Mouse (Mus musculus) retina, adult 2 months (tissue): ENCODE results near the gene Morf4l1.
A peak's percentile ranks its signal among the peaks of the same experiment; 100 is the strongest.

Experiments
- DNase-seq: peaks from one replicate; pipeline ENCODE4 v3.0.0-alpha.2; 2012; ENCODE audit warnings: low read depth, low spot score

Morf4l1 gene

GRCm38 (mm10) chr9:90114567-90115307 lies at the start of gene Morf4l1:
Gene Morf4l1 (minus strand): TSS chr9:90114774.
- peak; percentile 85 for DNase-seq

- no peak for DNase-seq
Observed at GRCm38 (mm10) chr9:90163749-90164095, 49.1 kb upstream of the Morf4l1 start.

DNA sequence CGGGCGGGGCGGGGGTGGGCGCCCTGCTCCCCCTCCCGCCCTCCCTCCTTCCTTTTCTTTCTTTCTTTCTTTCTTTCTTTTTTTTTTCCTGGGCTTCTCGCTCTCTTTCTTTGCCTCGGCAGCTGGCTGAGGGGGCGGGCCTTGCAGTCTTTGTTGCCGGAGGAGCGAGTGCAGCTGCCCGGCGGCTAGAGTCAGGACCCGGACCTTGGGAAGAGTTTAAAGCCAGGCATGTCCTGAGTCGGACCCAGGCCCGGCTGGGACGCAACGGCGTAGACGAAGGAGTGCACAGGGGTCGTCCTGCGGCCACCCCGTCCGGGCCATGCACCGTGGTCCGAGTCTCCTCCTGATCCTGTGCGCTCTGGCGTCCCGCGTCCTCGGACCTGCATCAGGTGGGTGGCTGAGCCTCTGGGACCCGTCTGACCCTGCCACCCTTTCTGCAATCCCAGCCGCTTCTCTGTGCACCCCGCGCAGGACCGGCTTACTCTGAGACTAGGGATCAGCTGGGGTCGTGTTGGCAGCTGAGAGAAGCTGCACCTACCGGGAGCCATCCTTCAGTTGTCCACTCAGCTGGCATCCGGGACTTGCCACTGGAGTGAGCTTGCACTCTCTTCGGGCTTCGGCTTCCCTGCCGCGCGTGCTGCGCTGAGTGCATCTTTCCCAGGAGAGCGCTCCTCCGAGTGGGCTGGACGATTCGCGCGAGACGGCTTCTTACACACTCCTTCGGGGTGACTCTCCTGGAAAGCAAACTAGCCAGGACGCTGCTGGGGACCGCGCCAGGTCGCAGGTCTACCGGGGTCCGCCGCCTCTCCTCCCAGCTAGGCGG lies 48.6 kb upstream of the Morf4l1 start, which contains the start of gene Adamts7:
TSS of gene Adamts7 (plus strand) at position 144 of the 823 bp plus-strand sequence.
- DNase-seq: no peak

DNA sequence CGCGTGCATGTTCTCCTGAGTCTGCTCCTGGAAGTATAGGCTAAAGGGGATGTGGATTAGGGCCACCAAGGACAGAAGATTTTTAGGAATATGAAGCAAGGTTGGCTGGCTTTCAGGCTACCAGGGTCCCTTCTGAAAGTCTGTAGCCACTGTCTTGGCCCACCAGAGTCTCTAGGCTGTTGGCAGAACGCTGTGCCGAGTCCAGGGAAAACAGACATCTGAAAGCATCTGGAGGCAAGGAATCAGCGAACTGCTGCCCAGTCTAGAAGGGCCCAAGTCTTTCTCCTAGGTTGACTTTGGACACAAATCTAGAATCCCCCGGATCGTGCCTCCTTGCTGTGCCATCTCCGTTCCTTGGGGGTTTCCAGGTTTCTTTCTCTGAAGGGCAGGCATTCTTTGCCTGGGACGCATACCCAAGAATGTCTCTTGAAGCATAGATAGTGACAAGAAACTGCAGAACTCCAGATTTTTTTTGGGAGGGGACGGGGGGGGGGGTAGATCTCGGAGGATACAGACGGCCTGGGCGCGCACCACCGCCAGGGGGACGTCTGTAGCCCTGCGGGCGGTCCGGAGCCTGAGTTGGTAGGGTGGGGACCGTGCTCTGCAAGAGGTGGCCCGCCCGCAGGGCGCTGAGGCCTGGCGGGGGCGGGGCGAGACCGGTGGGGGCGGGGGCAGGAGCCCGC lies 47.8 kb upstream of the Morf4l1 start:
- no peak for DNase-seq

DNA sequence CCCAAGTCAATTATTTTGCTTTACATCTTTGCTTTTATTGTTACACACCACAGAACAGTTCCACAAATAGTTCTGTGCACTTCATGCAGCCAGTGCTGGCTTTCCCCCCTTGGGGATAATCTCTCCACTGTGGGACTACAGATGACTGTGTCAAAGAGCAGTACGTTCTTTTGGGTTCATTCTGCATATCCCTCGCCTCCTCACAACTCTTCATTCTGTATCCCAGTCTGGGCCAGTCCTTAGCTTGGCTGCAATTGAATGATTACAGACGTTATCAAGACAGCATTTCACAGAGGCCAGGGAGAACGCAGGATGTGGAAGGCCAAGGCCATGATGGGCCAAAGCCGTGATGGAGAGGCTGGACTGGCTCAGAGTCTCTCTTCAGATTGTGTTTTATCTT lies 32.3 kb upstream of the Morf4l1 start:
- no peak for DNase-seq

DNA sequence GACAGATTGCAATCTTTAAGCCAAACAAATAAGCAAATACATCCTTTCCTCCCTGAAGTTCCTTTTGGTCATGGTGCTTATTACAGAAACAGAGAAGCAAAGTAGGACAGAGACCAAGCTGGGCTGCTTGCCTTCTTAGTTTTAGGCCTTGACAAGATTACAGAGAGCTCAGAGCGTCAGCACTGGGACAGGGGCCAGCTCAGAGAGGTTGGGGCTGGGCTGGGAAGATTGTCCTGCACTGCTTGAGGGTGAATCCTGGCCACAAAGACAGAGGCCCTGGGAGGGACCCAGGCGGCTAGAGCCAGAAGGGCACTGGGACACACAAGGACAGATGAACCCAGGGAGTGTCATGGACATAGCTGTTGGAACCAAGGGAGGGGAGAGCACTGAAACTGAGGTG lies 31.2 kb upstream of the Morf4l1 start:
- no peak for DNase-seq

DNA sequence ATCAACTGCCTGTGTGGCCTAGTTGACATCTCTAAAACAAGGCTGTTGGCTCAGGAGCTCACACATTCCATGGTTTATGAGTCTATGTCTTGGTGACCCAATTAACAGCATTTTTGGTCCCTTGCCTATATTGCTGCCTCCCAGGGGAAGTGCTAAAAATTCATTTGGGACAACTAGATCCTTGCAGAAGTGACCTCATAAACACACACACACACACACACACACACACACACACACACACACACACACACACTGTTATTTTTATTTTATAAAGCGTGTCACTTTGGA lies 22.0 kb upstream of the Morf4l1 start:
- DNase-seq: no peak

- DNase-seq: no peak
Observed at GRCm38 (mm10) chr9:90135963-90136677, 21.5 kb upstream of the Morf4l1 start.

DNA sequence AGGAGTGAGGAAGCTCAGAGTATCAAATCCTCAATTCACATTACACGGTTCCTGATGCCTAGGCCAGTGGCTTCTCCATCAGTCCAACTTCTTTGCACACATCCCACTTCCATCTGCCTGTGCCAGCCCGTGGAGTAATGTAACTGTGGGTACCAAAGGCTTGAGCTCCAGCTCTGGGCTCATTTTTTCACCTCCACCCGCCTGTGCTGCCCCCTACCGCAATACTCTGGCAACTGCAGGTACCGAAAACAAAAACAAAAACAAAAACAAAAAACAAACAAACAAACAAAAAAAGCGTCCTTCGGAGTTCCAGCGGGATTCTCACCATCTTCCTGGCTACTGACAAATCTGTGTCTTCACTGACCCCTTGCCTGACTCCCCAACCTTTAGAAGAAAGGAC lies 20.9 kb upstream of the Morf4l1 start:
- DNase-seq: no peak

DNA sequence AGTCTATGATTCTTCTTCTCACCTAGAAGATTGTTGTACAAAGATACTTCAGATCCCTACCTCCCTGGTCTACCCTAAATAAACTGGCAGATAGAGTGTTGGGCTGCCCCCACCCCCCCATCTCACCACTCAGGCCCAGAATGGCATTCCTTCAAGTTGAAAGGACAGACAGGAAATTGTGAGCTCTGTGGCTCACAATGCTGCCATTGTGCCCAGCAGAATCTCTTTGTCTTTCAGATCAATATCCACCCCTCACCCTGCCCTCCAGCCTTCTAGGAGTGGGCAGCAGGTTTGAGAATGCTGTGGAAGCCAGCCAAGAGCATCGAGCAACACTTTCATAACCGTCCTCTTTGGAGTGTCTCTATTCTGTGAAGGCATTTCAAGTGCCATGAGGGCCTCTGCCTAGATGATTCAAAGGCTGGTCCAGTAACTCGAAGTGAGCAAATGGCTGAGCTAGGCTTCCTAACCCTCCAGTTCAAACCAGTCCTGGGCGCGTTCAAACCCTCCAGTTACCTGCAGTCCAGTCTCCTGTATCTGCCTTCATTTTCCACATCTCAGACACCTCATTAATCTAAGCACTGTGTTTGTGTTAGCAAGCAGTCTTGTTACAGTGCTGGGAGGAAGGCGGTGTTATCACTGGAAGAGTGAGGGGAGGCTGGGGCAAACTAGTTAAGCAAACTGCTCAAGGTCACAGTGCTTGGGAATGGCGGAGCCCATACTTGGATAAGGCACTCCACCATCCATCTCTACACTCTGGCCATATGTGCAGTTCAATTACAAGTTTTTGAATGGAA lies 19.2 kb upstream of the Morf4l1 start:
- DNase-seq: no peak

- no peak for DNase-seq
Observed at GRCm38 (mm10) chr9:90128636-90129201, 14.1 kb upstream of the Morf4l1 start.

DNA sequence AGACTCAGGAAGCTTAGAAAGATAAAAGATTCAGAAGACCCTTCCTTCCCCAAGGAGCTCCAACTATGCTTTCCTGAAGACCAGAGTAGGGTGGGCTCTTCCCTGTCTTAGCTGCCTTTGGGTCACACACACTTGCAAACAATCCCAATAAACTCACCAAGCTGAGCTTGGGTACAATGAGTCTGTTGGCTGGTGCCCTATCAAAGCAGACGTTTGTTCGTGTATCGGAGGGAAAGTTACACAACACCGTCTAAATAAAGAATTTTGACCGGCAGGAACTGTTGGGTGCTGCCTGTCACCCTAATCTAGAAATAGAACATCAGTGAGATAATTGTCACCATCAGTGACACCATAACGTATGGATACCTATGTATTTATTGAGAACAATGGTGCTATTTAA lies 12.6 kb upstream of the Morf4l1 start:
- DNase-seq: no peak

- peak; percentile 25 for DNase-seq
Observed at GRCm38 (mm10) chr9:90126260-90127010, 11.9 kb upstream of the Morf4l1 start.

GRCm38 (mm10) chr9:90125416-90126099 lies 11.0 kb upstream of the Morf4l1 start:
- DNase-seq: no peak

- DNase-seq: no peak
Observed at GRCm38 (mm10) chr9:90124873-90125245, 10.3 kb upstream of the Morf4l1 start.

DNA sequence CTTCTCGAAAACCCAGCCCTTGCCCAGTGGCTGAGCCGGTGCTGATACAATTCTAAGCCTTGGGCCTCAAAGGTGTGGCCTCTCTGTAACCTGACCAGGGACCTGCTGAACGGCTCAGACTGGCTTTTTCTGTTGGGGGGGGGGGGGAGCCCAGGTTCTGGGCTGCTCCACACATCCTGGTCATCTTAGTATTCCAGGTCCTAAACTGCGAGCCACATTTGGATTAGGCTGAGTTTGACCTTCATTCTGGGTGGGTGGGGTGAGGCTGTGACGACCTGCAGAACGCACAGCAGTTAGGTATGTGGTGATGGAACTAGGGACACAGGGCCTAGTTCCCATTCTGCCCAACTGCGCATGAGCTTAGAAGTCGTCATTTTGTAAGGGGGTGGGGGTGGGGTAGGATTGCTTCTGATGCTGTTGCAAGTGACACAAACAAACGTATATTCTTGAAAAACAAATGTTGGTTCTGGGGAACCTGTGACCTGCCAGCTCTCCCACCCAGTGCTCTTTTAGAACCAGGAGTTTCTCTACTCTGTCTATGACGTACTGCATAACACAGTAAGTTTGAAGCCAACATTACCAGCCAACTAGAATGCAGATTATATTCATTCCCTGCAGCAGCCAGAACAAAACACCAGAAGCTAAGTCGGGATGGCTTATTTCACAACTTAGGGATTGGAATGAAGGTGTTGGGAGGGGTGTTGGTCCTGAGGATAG lies 9.7 kb upstream of the Morf4l1 start:
- DNase-seq: no peak

DNA sequence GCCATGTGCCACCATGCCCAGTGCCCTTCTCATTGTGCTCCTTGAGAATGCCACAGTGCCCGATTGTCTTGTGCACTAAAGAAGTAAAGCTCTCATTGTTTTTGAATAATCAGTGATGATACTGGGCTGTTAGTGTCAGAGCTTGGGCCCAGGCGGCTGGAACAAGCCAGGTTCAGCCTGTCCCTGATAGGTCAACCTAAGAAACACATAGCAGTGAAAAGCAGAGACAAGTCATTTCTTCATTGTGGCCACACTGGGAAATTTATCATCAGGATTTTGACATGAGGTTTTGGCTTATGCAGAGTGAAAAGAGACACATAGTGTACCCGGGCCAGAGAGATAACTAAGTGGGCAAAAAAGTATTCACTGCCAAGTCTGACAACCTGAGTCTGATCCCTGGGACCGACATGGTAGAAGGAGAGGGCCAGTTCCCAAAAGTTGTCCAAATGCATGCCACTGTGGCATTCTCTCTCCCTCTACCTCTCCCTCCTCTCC lies 7.7 kb upstream of the Morf4l1 start:
- DNase-seq: no peak

GRCm38 (mm10) chr9:90117234-90117633 lies 2.7 kb upstream of the Morf4l1 start:
- DNase-seq: no peak

DNA sequence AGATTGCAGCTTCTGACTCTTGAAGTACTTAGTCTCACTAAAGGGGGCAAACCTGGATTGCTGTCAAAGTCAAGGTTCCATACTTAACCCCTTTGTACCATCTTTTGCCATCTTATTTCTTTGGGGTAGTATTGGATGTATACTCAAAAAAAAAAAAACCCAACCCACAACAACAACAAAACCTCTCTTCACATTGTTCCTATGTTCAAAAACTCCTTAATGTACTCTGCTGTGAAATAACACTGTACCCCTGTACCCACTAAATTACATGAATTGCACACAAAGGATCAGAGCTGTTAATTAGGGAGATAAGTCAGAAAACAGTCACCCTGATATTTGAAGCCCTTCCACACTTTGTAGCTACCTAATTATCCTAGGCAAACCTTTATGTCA lies 730 bp upstream of the Morf4l1 start:
- no peak for DNase-seq
